Mouse (Mus musculus): ENCODE results near the gene Npas1. TPM values are rescaled to one million over a fixed set of nuclear protein-coding genes. Genes with fewer than 3 reads are reported as not detected.
A peak's percentile ranks its signal among the peaks of the same experiment; 100 is the strongest.

Gene Npas1
- total and polyA plus RNA-seq, 3 experiments = 0.08 to 1.3 TPM; not detected in 1

- Histone ChIP-seq H3K4me3 (ENCODE audit: control insufficient read depth in 1 of 2, insufficient read depth in 1 of 2, low read depth in 2 of 2, low read length in 2 of 2) (no peak overlapping the region), H3K9me3 (replicated peaks; ENCODE audit: insufficient read depth, low read length) (no peaks in the 10 kb centered on the region), H3K79me2 (ENCODE audit: control insufficient read depth, insufficient read depth, low read length, poor library complexity) (no peaks in the 10 kb centered on the region), H3K27me3 (ENCODE audit: control insufficient read depth in 1 of 2, insufficient read depth in 2 of 2, low read length in 2 of 2) (no peaks in the 10 kb centered on the region), H3K27ac (ENCODE audit: control insufficient read depth, low read depth, low read length) (no peak overlapping the region), H3K36me3 (ENCODE audit: control insufficient read depth in 1 of 2, insufficient read depth in 2 of 2, low read length in 2 of 2) (no peaks in the 10 kb centered on the region; a peak in 2 of 4 replicates), H3K9ac (ENCODE audit: control insufficient read depth, low read depth, low read length, poor library complexity, severe bottlenecking) (no peak overlapping the region), H3K4me1 (ENCODE audit: control insufficient read depth in 1 of 2, insufficient read depth in 2 of 2, low read length in 2 of 2) (no peaks in the 10 kb centered on the region)
- no peak for DNase-seq (ENCODE audit: low read depth, low spot score)
- TF ChIP-seq SIN3A (IDR thresholded peaks at IDR 0.05; ENCODE audit: low read length) (no peak), CHD2 (IDR thresholded peaks at IDR 0.05; ENCODE audit: low read length) (no peak)
These were observed 39.7 kb upstream of the Npas1 start for GRCm38 (mm10) chr7:16517198-16517597.

- Histone ChIP-seq H3K9me3 (replicated peaks; ENCODE audit: insufficient read depth, low read length) (no peaks in the 10 kb centered on the region), H3K9ac (ENCODE audit: control insufficient read depth, low read depth, low read length, poor library complexity, severe bottlenecking) (no peak overlapping the region), H3K4me3 (ENCODE audit: control insufficient read depth in 1 of 2, insufficient read depth in 1 of 2, low read depth in 2 of 2, low read length in 2 of 2) (no peak overlapping the region), H3K36me3 (ENCODE audit: control insufficient read depth in 1 of 2, insufficient read depth in 2 of 2, low read length in 2 of 2) (peaks cover 0 to 6% of the 10 kb centered on the region in 2 experiments; a peak in 2 of 4 replicates), H3K79me2 (ENCODE audit: control insufficient read depth, insufficient read depth, low read length, poor library complexity) (no peaks in the 10 kb centered on the region), H3K27ac (ENCODE audit: control insufficient read depth, low read depth, low read length) (no peak overlapping the region), H3K27me3 (ENCODE audit: control insufficient read depth in 1 of 2, insufficient read depth in 2 of 2, low read length in 2 of 2) (no peaks in the 10 kb centered on the region), H3K4me1 (ENCODE audit: control insufficient read depth in 1 of 2, insufficient read depth in 2 of 2, low read length in 2 of 2) (no peaks in the 10 kb centered on the region)
- peak; percentile 71 for DNase-seq (ENCODE audit: low read depth, low spot score)
- no peak for TF ChIP-seq ZKSCAN1 (IDR thresholded peaks at IDR 0.05; ENCODE audit: low read depth, low read length)
- 0 out of 2 replicates have a peak, but pooled peaks have one; percentile 16 for TF ChIP-seq HCFC1 (IDR thresholded peaks at IDR 0.05; ENCODE audit: low read depth, low read length)
- peak; percentile 56 for TF ChIP-seq ZC3H11A (IDR thresholded peaks at IDR 0.05; ENCODE audit: low read depth, low read length)
- no peak for TF ChIP-seq BHLHE40 (IDR thresholded peaks at IDR 0.05; ENCODE audit: borderline replicate concordance, low read depth, low read length)
- TF ChIP-seq SMC3 (IDR thresholded peaks at IDR 0.05; ENCODE audit: low read depth, low read length) = peak; percentile 81
- no peak for TF ChIP-seq ZMIZ1 (IDR thresholded peaks at IDR 0.05; ENCODE audit: low read depth, low read length)
- TF ChIP-seq RCOR1 (IDR thresholded peaks at IDR 0.05; ENCODE audit: low read depth, low read length) = no peak
- TF ChIP-seq ZNF384 (IDR thresholded peaks at IDR 0.05; ENCODE audit: low read depth, low read length) = no peak
- no peak for TF ChIP-seq MXI1 (IDR thresholded peaks at IDR 0.05; ENCODE audit: low read depth, low read length)
- no peak for TF ChIP-seq POLR2AphosphoS5 (IDR thresholded peaks at IDR 0.05; ENCODE audit: borderline replicate concordance, low read depth, low read length)
- TF ChIP-seq TBP (IDR thresholded peaks at IDR 0.05; ENCODE audit: low read depth, low read length) = no peak
- TF ChIP-seq RAD21 (IDR thresholded peaks at IDR 0.05; ENCODE audit: low read depth, low read length) = peak; percentile 60
- no peak for TF ChIP-seq TCF12 (IDR thresholded peaks at IDR 0.05; ENCODE audit: low read depth, low read length)
- no peak for TF ChIP-seq UBTF (IDR thresholded peaks at IDR 0.05; ENCODE audit: borderline replicate concordance, insufficient read depth, low read depth, low read length)
- TF ChIP-seq USF1 (IDR thresholded peaks at IDR 0.05; ENCODE audit: low read depth, low read length) = no peak
- TF ChIP-seq SIN3A (IDR thresholded peaks at IDR 0.05; ENCODE audit: low read length) = 0 out of 2 replicates have a peak, but pooled peaks have one; percentile 30
- TF ChIP-seq GABPA (IDR thresholded peaks at IDR 0.05; ENCODE audit: low read depth, low read length) = no peak
- TF ChIP-seq NELFE (IDR thresholded peaks at IDR 0.05; ENCODE audit: low read depth, low read length) = no peak
- TF ChIP-seq TAL1 (IDR thresholded peaks at IDR 0.05; ENCODE audit: low read length) = no peak
- peak; percentile 85 to 87 (median 85) for TF ChIP-seq CTCF (IDR thresholded peaks at IDR 0.05 in 2 of 3, conservative IDR thresholded peaks at IDR 0.05 in 1 of 3; ENCODE audit: control insufficient read depth in 1 of 3, insufficient read depth in 1 of 3, low read depth in 2 of 3, low read length in 3 of 3, poor library complexity in 1 of 3, severe bottlenecking in 1 of 3)
- TF ChIP-seq E2F4 (IDR thresholded peaks at IDR 0.05; ENCODE audit: borderline replicate concordance, low read depth, low read length) = no peak
- no peak for TF ChIP-seq ETS1 (IDR thresholded peaks at IDR 0.05; ENCODE audit: low read depth, low read length)
- TF ChIP-seq POLR2A (IDR thresholded peaks at IDR 0.05; ENCODE audit: control insufficient read depth in 1 of 2, insufficient read depth in 1 of 2, low read depth in 1 of 2, low read length in 2 of 2, poor library complexity in 1 of 2) = no peak
- no peak for TF ChIP-seq MAZ (IDR thresholded peaks at IDR 0.05; ENCODE audit: low read depth, low read length)
These were observed 29.8 kb upstream of the Npas1 start for GRCm38 (mm10) chr7:16507284-16507683.
